Mouse (Mus musculus) bone marrow, adult 2 months (tissue): ENCODE data around the gene Dupd1.

Source experiments
- CTCF ChIP-seq: fragments of 200-500 bp; IDR thresholded peaks from 2 replicates; pipeline ENCODE4 v1.5.1; 2011; ENCODE audit warnings: low read length, control low read depth; ENCODE audit not compliant: control insufficient read depth, insufficient read depth
- POLR2A ChIP-seq: fragments of 200-500 bp; IDR thresholded peaks from 2 replicates; pipeline ENCODE4 v1.6.1; 2011; ENCODE audit warnings: low read depth, mild to moderate bottlenecking, control low read depth, low read length, borderline replicate concordance; ENCODE audit not compliant: control insufficient read depth

DNA sequence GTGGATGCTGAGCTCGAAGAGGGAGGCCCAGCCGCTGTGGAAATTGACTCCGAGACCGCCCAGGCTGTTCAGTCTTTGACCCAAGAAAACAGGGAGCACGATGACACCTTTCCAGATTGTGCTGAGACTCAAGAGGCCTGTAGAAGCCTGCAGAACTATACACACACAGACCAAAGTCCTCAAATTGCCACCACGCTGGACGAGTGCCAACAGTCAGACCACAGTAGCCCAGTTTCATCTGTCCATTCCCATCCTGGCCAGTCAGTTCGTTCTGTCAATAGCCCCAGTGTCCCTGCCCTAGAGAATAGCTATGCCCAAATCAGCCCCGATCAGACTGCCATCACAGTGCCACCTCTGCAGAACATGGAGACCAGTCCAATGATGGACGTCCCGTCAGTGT lies 45.2 kb downstream of the Dupd1 start:
- no peak for TF ChIP-seq CTCF
- no peak for TF ChIP-seq POLR2A
